Mouse (Mus musculus) heart, adult 2 months (tissue): Measurements from ENCODE around the gene Polr3b.

Experiments
- CTCF ChIP-seq: fragments of 200-600 bp; IDR thresholded peaks from 2 replicates; pipeline ENCODE4 v1.8.1; 2022; ENCODE audit warnings: antibody characterized with exemption, mild to moderate bottlenecking, moderate library complexity
- EP300 ChIP-seq: fragments of 200-500 bp; IDR thresholded peaks from 2 replicates; pipeline ENCODE4 v1.6.1; 2011; ENCODE audit warnings: low read depth, low read length, control low read depth; ENCODE audit not compliant: insufficient read depth
- POLR2A ChIP-seq: fragments of 200-500 bp; IDR thresholded peaks from 2 replicates; pipeline ENCODE4 v1.6.1; 2011; ENCODE audit warnings: mild to moderate bottlenecking, low read depth, low read length, control low read depth; ENCODE audit not compliant: insufficient read depth

GRCm38 (mm10) chr10:84640861-84641260 lies 18.8 kb downstream of the Polr3b start:
- TF ChIP-seq CTCF (no peak), POLR2A (no peak), EP300 (no peak)
